Mouse (Mus musculus) bone marrow, adult 2 months (tissue): ENCODE measurements around the gene Ippk. TPM values are rescaled to one million over a fixed set of nuclear protein-coding genes. Genes with fewer than 3 reads are reported as not detected.

Experiments
- H3K27ac ChIP-seq: fragments of 200-500 bp; 2 replicates; pipeline ENCODE4 v1.5.1; 2012; ENCODE audit warnings: low read depth, mild to moderate bottlenecking, control low read depth, inconsistent platforms, low read length; ENCODE audit not compliant: control insufficient read depth, poor library complexity, insufficient read depth
- H3K4me1 ChIP-seq: fragments of 200-500 bp; 2 replicates; pipeline ENCODE4 v1.6.1; 2011; ENCODE audit warnings: low read length; ENCODE audit not compliant: control insufficient read depth, insufficient read depth
- H3K4me3 ChIP-seq: fragments of 200-500 bp; replicated peaks from 2 replicates; pipeline ENCODE3; 2011; ENCODE audit warnings: mild to moderate bottlenecking, low read depth, low read length, control low read depth; ENCODE audit not compliant: control insufficient read depth
- CTCF ChIP-seq: fragments of 200-500 bp; IDR thresholded peaks from 2 replicates; pipeline ENCODE4 v1.5.1; 2011; ENCODE audit warnings: low read length, control low read depth; ENCODE audit not compliant: control insufficient read depth, insufficient read depth
- POLR2A ChIP-seq: fragments of 200-500 bp; IDR thresholded peaks from 2 replicates; pipeline ENCODE4 v1.6.1; 2011; ENCODE audit warnings: low read depth, mild to moderate bottlenecking, control low read depth, low read length, borderline replicate concordance; ENCODE audit not compliant: control insufficient read depth
- WGBS: fragments of 180-500 bp; shearing (Covaris S2); methylation state at CpG from one replicate; pipeline ENCODE4 v1.1.7; 2018; 5-methylcytosine and 5-hydroxymethylcytosine counted together
- polyA plus RNA-seq: library from polyadenylated mRNA; stranded (reverse); fragments of >200 nt; gene quantifications from 2 replicates; pipeline ENCODE4 v1.2.4, GENCODE M21; 2011; ENCODE audit warnings: low replicate concordance; ENCODE audit not compliant: missing spikeins, insufficient read depth, insufficient read length

Gene Ippk
- polyA plus RNA-seq, 1 experiment = 4.4 TPM

DNA sequence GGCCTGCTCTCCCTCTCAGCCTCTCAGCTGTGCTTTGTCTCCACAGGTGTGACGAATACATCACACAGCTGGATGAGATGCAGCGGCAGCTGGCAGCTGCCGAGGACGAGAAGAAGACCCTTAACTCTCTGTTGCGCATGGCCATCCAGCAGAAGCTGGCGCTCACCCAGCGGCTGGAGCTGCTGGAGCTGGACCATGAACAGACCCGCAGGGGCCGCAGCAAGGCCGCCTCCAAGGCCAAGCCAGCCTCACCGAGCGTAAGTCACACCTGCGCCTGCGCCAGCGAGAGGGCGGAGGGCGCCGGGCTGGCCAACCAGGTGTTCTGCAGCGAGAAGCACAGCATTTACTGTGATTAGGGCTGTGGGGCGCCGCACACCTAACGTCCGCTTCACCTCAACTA is 38.1 kb upstream of the Ippk start:
- TF ChIP-seq CTCF = no peak
- no peak for TF ChIP-seq POLR2A
- Histone ChIP-seq H3K4me3 (no peak overlapping the region), H3K27ac (no peak overlapping the region), H3K4me1 (peaks cover 2% of the 10 kb centered on the region; the same call in 1 of the 2 replicates)
- WGBS = 94% methylated on average over 23 of the region's 23 CpGs

DNA sequence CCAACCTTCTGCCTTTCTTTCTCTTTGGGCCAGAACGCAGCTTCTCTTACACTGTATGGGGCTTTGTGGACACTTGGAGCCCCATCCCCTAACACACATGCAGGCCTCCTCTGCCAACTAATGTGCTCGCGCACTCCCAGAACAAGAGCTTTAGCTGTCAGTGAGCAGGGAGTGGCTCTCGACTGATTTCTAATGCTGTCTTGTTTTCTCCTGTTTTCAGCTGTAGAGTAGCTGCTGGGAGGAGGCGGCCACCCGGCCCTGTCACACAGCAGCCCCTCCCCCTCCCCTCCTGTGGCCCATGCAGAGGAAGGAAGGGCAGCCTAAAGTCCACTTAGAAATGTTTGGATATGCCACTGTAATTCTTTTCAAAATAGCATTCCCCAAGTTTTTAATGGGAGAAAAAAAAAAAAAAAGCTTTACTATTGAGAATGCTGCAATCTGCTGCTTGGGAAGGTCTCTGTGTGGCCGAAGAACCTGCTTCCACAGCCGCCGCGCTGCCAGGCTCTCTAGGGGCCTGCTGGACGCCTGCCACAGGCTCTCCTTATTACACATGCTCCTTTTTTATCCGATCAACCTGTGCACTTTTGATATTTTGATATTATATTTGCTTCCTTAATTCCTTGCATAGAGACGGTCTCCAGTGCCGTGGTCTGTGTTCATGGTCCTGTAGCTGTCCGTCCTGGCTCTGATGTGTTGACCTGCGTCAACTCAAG is 36.1 kb upstream of the Ippk start:
- Histone ChIP-seq H3K27ac (no peak overlapping the region), H3K4me3 (no peak overlapping the region), H3K4me1 (no peaks in the 10 kb centered on the region)
- WGBS = 88% methylated on average over 16 of the region's 16 CpGs
- TF ChIP-seq POLR2A (no peak), CTCF (no peak)

DNA sequence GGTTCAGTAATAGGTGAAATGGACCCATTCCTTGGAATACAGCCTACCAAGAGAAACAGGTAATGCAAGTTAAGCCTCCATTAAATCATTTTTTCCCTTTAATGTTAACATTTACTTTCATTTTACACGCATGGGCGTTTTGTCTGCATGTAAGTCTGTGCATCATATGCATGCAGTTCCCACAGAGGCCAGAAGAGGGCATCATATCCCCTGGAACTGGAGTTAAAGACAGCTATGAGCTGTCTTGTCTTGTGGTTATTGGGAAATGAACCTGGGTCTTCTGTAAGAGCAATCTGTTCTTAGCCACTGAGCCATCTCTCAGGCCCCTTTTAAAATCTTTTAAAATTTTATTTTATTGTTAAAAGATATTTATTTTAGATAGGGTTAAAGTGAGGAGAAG is 29.7 kb upstream of the Ippk start:
- H3K4me3 ChIP-seq = no peak overlapping the region
- no peaks in the 10 kb centered on the region for H3K4me1 ChIP-seq
- no peak overlapping the region for H3K27ac ChIP-seq
- 95% methylated on average over 2 of the region's 2 CpGs for WGBS
- TF ChIP-seq CTCF = no peak
- no peak for TF ChIP-seq POLR2A

GRCm38 (mm10) chr13:49393579-49393978 is 27.5 kb upstream of the Ippk start:
- TF ChIP-seq POLR2A (no peak), CTCF (no peak)
- Histone ChIP-seq H3K4me3 (no peak overlapping the region), H3K4me1 (no peaks in the 10 kb centered on the region), H3K27ac (no peak overlapping the region)
- WGBS = 60% methylated on average over 1 of the region's 1 CpGs

DNA sequence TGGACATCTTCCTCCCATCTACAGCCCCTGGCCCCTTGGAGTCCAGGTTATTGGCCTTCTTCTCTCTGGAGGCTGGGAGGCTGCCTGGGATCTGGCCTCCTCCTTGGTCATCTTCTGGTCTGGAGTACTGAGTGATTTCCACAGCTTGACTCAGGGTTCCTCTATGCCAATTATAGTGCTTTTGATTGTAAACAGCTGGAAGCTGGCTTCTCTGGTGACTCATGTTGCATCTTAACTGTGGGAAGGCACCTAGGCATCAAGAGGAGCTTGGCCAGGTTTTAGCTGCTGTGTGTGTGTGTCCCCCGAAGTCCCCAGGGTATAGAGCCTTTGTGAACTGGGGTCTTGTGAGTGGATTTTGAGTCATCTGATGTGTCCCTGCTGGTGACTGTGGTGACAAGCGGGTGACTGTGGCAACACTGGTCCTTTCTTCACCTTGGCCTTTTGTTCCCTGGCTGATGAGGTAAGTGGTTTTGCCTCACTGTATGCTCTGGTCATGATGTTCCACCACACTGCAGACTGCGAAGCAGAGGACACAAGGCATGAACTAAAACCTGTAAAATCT is 26.1 kb upstream of the Ippk start:
- no peak overlapping the region for H3K27ac ChIP-seq
- 83% methylated on average over 3 of the region's 3 CpGs for WGBS
- no peak overlapping the region for H3K4me3 ChIP-seq
- TF ChIP-seq CTCF = no peak
- TF ChIP-seq POLR2A = no peak
- no peaks in the 10 kb centered on the region for H3K4me1 ChIP-seq

DNA sequence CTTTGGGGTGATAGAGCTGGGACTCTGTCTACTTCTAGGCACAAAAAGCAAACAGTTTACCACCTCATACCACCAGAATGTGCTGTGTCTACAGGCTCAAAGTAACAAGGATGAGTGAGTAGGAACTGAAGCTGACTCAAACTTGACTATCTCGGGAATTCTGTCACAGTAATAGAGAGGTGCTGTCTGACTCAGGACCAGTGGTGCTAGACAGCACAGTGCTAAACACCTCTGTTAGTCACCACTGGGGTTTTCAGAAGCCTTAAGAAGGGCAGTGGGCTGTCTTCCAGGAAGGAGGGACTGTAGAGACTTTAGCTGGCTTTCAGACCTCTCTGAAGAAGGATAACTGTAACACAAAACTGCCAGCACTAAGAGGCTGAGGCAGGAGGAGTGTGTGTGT is 24.3 kb upstream of the Ippk start:
- WGBS = 72% methylated on average over 1 of the region's 1 CpGs
- H3K27ac ChIP-seq = no peak overlapping the region
- no peak overlapping the region for H3K4me3 ChIP-seq
- no peaks in the 10 kb centered on the region for H3K4me1 ChIP-seq
- TF ChIP-seq POLR2A (no peak), CTCF (no peak)

DNA sequence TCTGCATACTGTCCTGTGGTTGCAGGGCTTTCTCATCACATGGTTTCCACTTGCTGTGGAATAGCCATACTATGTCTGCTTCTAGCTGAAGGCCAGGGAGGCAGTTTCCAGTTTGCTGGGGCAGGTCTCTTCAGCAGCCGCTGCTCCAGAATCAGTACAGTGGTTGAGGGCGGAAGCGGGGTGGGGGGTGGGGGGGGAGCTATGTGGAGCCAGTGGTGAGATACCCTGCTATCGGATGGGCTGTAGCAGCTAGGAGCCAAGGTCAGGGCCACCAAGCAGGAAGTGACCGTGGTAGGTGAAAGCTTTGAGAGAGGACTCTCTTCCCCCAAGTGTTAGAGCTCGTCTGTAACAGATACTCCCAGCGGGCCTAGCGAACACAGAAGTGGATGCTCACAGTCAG is 22.9 kb upstream of the Ippk start:
- Histone ChIP-seq H3K4me3 (no peak overlapping the region), H3K27ac (no peak overlapping the region), H3K4me1 (no peaks in the 10 kb centered on the region)
- TF ChIP-seq POLR2A (no peak), CTCF (no peak)
- WGBS = 57% methylated on average over 8 of the region's 8 CpGs

- WGBS = 14% methylated on average over 6 of the region's 6 CpGs
- H3K4me1 ChIP-seq = no peaks in the 10 kb centered on the region
- TF ChIP-seq CTCF (peak; percentile 54), POLR2A (no peak)
These were observed 20.9 kb upstream of the Ippk start for GRCm38 (mm10) chr13:49400139-49400538.

More at GRCm38 (mm10) chr13:49400139-49400538, 20.9 kb upstream of the Ippk start:
- Histone ChIP-seq H3K4me3 (no peak overlapping the region), H3K27ac (no peak overlapping the region)
